Mouse (Mus musculus): Measurements from ENCODE around the gene Vmn1r143.
"Not testable (repeated sequence)": the region's sequence is repeated elsewhere in the genome, so short reads cannot be mapped to it uniquely, and the experiment has no call there.

The Vmn1r143 gene

DNA sequence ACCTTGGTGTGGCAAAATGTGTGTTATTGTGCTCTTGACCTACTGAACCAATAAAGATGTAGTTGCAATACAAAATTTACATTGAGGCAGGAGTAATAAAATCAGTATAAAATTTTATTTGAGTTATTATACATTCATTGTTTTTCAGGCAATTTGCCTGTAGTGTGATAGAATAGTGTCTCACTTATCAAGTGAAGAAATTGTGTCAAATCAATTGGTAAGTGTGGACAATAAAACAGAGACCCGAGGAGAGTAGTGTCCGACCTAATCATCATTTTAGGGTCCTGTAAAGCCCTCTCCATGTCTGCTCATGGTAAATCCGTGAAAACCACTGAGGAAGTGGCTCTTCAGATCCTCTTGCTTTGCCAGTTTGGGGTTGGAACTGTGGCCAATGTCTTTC, at the start of gene Vmn1r143:
TSS of gene Vmn1r143 (plus strand) at position 301 of the 400 bp plus-strand sequence.
- TF ChIP-seq GATA4 (IDR thresholded peaks at IDR 0.05; ENCODE audit: insufficient replicate concordance, low read length), result not testable (repeated sequence)

DNA sequence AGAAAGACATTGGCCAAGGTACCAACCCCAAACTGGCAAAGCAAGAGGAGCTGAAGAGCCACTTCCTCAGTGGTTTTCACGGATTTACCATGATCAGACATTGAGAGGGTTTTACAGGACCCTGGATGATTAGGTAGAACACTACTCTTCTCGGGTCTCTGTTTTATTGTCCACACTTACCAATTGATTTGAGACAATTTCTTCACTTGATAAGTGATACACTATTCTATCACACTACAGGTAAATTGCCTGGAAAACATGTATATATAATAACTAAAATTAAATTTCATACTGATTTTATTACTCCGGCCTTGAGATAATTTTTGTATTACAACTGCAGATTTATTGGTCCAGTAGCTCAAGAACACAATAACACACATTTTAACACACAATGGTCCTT, 25.2 kb upstream of the Vmn1r143 start, which contains the start of gene Vmn1r142:
TSS of gene Vmn1r142 (minus strand) at position 101 of the 400 bp plus-strand sequence.
- not testable (repeated sequence) for TF ChIP-seq GATA4 (IDR thresholded peaks at IDR 0.05; ENCODE audit: insufficient replicate concordance, low read length)

DNA sequence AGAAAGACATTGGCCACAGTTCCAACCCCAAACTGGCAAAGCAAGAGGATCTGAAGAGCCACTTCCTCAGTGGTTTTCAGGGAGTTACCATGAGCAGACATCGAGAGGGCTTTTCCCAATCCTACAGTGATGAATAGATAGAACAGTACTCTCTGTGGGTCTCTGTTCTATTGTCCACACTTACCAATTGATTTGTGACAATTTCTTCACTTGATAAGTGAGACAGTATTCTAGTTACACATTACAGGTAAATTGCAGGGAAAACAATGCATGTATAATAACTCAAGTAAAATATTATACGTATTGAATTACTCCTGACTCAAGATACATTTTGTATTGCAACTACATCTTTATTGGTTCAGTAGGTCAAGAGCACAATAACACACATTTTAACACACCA, 12.0 kb downstream of the Vmn1r143 start, which contains the start of gene Gm8653:
TSS of gene Gm8653 (minus strand) at position 101 of the 400 bp plus-strand sequence.
- not testable (repeated sequence) for TF ChIP-seq GATA4 (IDR thresholded peaks at IDR 0.05; ENCODE audit: insufficient replicate concordance, low read length)

DNA sequence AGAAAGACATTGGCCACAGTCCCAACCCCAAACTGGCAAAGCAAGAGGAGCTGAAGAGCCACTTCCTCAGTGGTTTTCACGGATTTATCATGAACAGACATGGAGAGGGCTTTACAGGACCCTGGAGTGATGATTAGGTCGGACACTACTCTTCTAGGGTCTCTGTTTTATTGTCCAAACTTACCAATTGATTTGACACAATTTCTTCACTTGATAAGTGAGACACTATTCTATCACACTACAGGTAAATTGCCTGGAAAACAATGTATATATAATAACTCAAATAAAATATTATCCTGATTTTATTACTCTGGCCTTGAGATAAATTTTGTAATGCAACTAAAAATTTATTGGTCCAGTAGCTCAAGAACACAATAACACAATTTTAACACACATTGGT, 40.2 kb downstream of the Vmn1r143 start, which contains the start of gene Gm8453:
TSS of gene Gm8453 (minus strand) at position 101 of the 400 bp plus-strand sequence.
- TF ChIP-seq GATA4 (IDR thresholded peaks at IDR 0.05; ENCODE audit: insufficient replicate concordance, low read length), result not testable (repeated sequence)
